Mouse (Mus musculus): ENCODE data around the gene Pik3cb. TPM values are rescaled to one million over a fixed set of nuclear protein-coding genes. Genes with fewer than 3 reads are reported as not detected.

Gene Pik3cb
- total and polyA plus RNA-seq, 3 experiments = 2.2 to 7.6 TPM; not detected in 1

- TF ChIP-seq GATA1 (IDR thresholded peaks at IDR 0.05; ENCODE audit: low read depth, low read length) (peak; percentile 73), CHD1 (IDR thresholded peaks at IDR 0.05; ENCODE audit: low read depth, low read length) (no peak)
Measured at GRCm38 (mm10) chr9:99122749-99123148, 17.7 kb downstream of the Pik3cb start (continued).

GRCm38 (mm10) chr9:99112409-99112808 lies 28.0 kb downstream of the Pik3cb start:
- H3K36me3 ChIP-seq (ENCODE audit: control insufficient read depth in 1 of 2, insufficient read depth in 2 of 2, low read length in 2 of 2) = peaks cover 0 to 3% of the 10 kb centered on the region in 2 experiments; a peak in 1 of 4 replicates
- no peak overlapping the region for H3K27ac ChIP-seq (ENCODE audit: control insufficient read depth, low read depth, low read length)
- H3K9me3 ChIP-seq (replicated peaks; ENCODE audit: insufficient read depth, low read length) = no peaks in the 10 kb centered on the region
- H3K9ac ChIP-seq (ENCODE audit: control insufficient read depth, low read depth, low read length, poor library complexity, severe bottlenecking) = no peak overlapping the region
- no peaks in the 10 kb centered on the region for H3K27me3 ChIP-seq (ENCODE audit: control insufficient read depth in 1 of 2, insufficient read depth in 2 of 2, low read length in 2 of 2)
- peaks cover 3 to 5% of the 10 kb centered on the region in 2 experiments; a peak in 3 of 4 replicates for H3K4me1 ChIP-seq (ENCODE audit: control insufficient read depth in 1 of 2, insufficient read depth in 2 of 2, low read length in 2 of 2)
- H3K4me3 ChIP-seq (ENCODE audit: control insufficient read depth in 1 of 2, insufficient read depth in 1 of 2, low read depth in 2 of 2, low read length in 2 of 2) = no peak overlapping the region
- no peak for TF ChIP-seq ETS1 (IDR thresholded peaks at IDR 0.05; ENCODE audit: low read depth, low read length)
- TF ChIP-seq CHD2 (IDR thresholded peaks at IDR 0.05; ENCODE audit: low read length) = no peak
- TF ChIP-seq POLR2AphosphoS2 (IDR thresholded peaks at IDR 0.05; ENCODE audit: low read length) = no peak
- TF ChIP-seq TCF12 (IDR thresholded peaks at IDR 0.05; ENCODE audit: low read depth, low read length) = no peak
- TF ChIP-seq ZNF384 (IDR thresholded peaks at IDR 0.05; ENCODE audit: low read depth, low read length) = no peak
- no peak for DNase-seq (ENCODE audit: low read depth, low spot score)
- no peaks in the 10 kb centered on the region for H3K79me2 ChIP-seq (ENCODE audit: control insufficient read depth, insufficient read depth, low read length, poor library complexity)

- H3K27me3 ChIP-seq (ENCODE audit: control insufficient read depth in 1 of 2, insufficient read depth in 2 of 2, low read length in 2 of 2) = no peaks in the 10 kb centered on the region
- peaks cover 0 to 3% of the 10 kb centered on the region in 2 experiments; a peak in 1 of 4 replicates for H3K36me3 ChIP-seq (ENCODE audit: control insufficient read depth in 1 of 2, insufficient read depth in 2 of 2, low read length in 2 of 2)
- H3K9ac ChIP-seq (ENCODE audit: control insufficient read depth, low read depth, low read length, poor library complexity, severe bottlenecking) = no peak overlapping the region
- H3K9me3 ChIP-seq (replicated peaks; ENCODE audit: insufficient read depth, low read length) = no peaks in the 10 kb centered on the region
- H3K79me2 ChIP-seq (ENCODE audit: control insufficient read depth, insufficient read depth, low read length, poor library complexity) = no peaks in the 10 kb centered on the region
- no peak overlapping the region for H3K4me3 ChIP-seq (ENCODE audit: control insufficient read depth in 1 of 2, insufficient read depth in 1 of 2, low read depth in 2 of 2, low read length in 2 of 2)
- no peak overlapping the region for H3K27ac ChIP-seq (ENCODE audit: control insufficient read depth, low read depth, low read length)
- DNase-seq (ENCODE audit: low read depth, low spot score) = no peak
- H3K4me1 ChIP-seq (ENCODE audit: control insufficient read depth in 1 of 2, insufficient read depth in 2 of 2, low read length in 2 of 2) = peaks cover 3% of the 10 kb centered on the region in 2 experiments; a peak in 3 of 4 replicates
- TF ChIP-seq TCF12 (IDR thresholded peaks at IDR 0.05; ENCODE audit: low read depth, low read length) = no peak
- no peak for TF ChIP-seq GABPA (IDR thresholded peaks at IDR 0.05; ENCODE audit: low read depth, low read length)
- TF ChIP-seq MAX (IDR thresholded peaks at IDR 0.05; ENCODE audit: low read length) = no peak
- TF ChIP-seq USF1 (IDR thresholded peaks at IDR 0.05; ENCODE audit: low read depth, low read length) = no peak
- TF ChIP-seq SIN3A (IDR thresholded peaks at IDR 0.05; ENCODE audit: low read length) = no peak
- TF ChIP-seq HCFC1 (IDR thresholded peaks at IDR 0.05; ENCODE audit: low read depth, low read length) = no peak
- no peak for TF ChIP-seq POLR2A (IDR thresholded peaks at IDR 0.05; ENCODE audit: control insufficient read depth in 1 of 2, insufficient read depth in 1 of 2, low read depth in 1 of 2, low read length in 2 of 2, poor library complexity in 1 of 2)
- TF ChIP-seq MYC (IDR thresholded peaks at IDR 0.05; ENCODE audit: low read depth, low read length) = no peak
- no peak for TF ChIP-seq NELFE (IDR thresholded peaks at IDR 0.05; ENCODE audit: low read depth, low read length)
- TF ChIP-seq ZNF384 (IDR thresholded peaks at IDR 0.05; ENCODE audit: low read depth, low read length) = no peak
- no peak for TF ChIP-seq ELF1 (IDR thresholded peaks at IDR 0.05; ENCODE audit: low read depth, low read length)
Measured at GRCm38 (mm10) chr9:99111085-99111484, 29.3 kb downstream of the Pik3cb start.

Data from MEL (cell line).